Mouse (Mus musculus): ENCODE results near the gene Car15. TPM values are rescaled to one million over a fixed set of nuclear protein-coding genes. Genes with fewer than 3 reads are reported as not detected.

The Car15 gene
- 4.5 and 4.8 TPM in 2 replicates for polyA plus RNA-seq (2015; fragmentation: Nextera tagmentation; extraction: Ambion mirVana)

DNA sequence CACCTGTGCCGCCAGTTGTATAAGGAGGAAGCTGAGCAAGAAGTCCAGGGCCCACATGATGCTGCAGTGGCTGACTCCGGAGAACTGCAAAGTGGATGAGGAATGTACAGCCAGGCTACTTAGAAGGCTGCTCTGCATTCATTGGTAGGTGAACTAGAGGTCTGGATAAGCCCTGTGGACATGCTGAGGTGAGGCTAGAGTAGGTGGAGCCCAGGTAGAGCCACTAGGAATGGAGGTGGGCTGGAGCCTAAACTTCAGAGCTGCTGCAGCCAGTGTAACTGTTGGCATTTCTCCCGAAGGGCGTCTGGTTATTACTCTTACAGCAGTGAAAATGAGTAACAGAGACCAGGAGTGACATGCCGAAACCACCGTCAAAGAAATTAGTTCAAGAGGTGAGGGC lies at the start of gene Car15:
Gene Car15 (minus strand): TSS at position 314 of the 400 bp plus-strand sequence.
- H3K36me3 ChIP-seq = peaks cover 41% of the 10 kb centered on the region
- H3K27me3 ChIP-seq = peaks cover 54% of the 10 kb centered on the region
- no peak for ATAC-seq (ENCODE audit: low FRiP score)
- H3K9me3 ChIP-seq = no peaks in the 10 kb centered on the region
- 88% methylated on average over 6 of the region's 6 CpGs for whole genome bisulfite sequencing
- no peak within 1 kb of the TSS for H3K27ac ChIP-seq
- no peak within 1 kb of the TSS for H3K4me3 ChIP-seq
- H3K4me1 ChIP-seq (replicated peaks) = peaks cover 20% of the 10 kb centered on the region
- H3K9ac ChIP-seq = no peak within 1 kb of the TSS
- no peak within 1 kb of the TSS for H3K4me2 ChIP-seq

DNA sequence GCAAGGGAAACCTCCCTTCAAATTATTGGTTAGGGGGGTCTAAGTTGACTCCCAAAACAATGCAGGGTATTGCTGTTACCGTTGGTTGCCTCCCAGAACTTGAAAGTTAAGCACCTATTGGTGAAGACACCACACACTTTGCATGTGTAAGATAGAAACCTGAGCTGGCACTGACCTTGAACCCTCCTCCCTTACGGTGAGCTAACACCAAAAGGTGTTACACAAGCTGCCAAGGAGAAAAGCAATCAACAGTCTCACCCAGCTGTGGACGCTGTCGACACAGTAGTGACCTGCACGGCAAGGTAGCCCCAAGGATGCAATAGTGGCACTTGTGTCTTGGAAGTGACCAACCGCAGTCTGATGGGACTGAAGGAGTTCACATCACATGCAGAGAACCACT lies 46.0 kb upstream of the Car15 start:
- Histone ChIP-seq H3K36me3 (peaks cover 12% of the 10 kb centered on the region), H3K4me2 (no peak overlapping the region), H3K9me3 (no peaks in the 10 kb centered on the region), H3K27me3 (no peaks in the 10 kb centered on the region), H3K27ac (no peak overlapping the region), H3K4me3 (no peak overlapping the region), H3K9ac (no peak overlapping the region), H3K4me1 (replicated peaks) (peaks cover 36% of the 10 kb centered on the region)
- ATAC-seq (ENCODE audit: low FRiP score) = no peak
- WGBS = 90% methylated on average over 6 of the region's 6 CpGs

DNA sequence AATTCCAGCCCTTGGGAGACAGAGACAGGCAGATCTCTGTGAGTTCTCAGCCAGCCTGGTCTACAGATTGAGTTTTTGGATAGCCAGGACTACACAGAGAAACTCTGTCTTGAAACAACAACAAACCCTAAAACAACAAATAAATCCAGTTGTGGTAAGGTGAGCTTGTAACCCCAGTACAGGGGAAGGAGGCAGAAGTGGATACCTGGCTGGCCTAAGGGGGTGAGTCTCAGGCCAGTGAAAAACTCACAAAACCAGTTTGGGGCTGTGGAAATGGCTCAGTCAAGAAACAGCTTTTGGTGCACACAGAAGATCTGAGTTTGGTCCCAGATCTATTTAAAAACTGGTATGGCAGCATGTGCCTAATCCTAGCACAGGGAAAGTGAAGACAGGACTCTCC lies 44.0 kb upstream of the Car15 start:
- H3K4me1 ChIP-seq (replicated peaks) = peaks cover 36% of the 10 kb centered on the region
- H3K4me2 ChIP-seq = no peak overlapping the region
- H3K27me3 ChIP-seq = no peaks in the 10 kb centered on the region
- peaks cover 23% of the 10 kb centered on the region for H3K36me3 ChIP-seq
- H3K9ac ChIP-seq = no peak overlapping the region
- no peaks in the 10 kb centered on the region for H3K9me3 ChIP-seq
- no peak overlapping the region for H3K27ac ChIP-seq
- no peak for ATAC-seq (ENCODE audit: low FRiP score)
- no peak overlapping the region for H3K4me3 ChIP-seq

DNA sequence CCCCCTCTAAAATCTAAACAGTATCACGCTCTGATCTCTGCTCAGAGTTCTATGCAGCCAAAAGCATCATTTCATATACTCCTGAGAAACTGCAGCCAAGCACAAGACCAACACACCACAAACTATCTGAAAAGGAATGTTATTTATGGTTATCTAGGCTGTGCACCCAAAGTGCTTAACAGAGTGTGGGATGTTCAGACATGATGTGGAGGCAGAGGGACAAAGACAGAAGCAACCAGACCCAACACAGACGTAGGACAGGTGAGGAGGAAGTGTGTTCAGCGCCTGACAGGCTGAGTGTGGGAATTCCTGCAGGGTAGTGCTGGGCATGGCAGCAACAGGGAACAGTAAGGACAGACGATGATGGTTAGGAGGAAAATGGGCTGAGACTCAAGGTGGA lies 41.4 kb upstream of the Car15 start:
- ATAC-seq (ENCODE audit: low FRiP score) = no peak
- Histone ChIP-seq H3K9ac (no peak overlapping the region), H3K27ac (no peak overlapping the region), H3K4me2 (no peak overlapping the region), H3K4me3 (no peak overlapping the region), H3K36me3 (peaks cover 24% of the 10 kb centered on the region), H3K9me3 (no peaks in the 10 kb centered on the region), H3K27me3 (no peaks in the 10 kb centered on the region), H3K4me1 (replicated peaks) (peaks cover 17% of the 10 kb centered on the region)
- WGBS = 95% methylated on average over 4 of the region's 4 CpGs

DNA sequence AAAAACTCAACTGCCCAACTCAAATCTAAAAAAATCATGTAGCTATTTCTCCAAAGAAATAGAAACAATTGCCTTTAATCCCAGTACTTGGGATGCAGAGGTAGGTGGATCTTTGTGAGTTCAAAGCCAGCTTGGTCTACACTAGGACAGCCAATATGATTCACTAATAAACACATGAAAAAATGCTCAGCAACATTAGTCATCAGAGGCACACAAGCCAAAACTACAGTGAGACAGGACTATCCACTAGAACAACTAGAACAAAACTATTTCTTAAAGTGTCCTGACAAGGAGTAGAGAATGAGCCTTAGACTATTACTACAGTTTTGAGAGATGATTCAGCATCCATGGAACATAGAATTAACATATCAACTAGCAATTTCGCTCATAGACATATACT lies 37.9 kb upstream of the Car15 start:
- no peaks in the 10 kb centered on the region for H3K27me3 ChIP-seq

DNA sequence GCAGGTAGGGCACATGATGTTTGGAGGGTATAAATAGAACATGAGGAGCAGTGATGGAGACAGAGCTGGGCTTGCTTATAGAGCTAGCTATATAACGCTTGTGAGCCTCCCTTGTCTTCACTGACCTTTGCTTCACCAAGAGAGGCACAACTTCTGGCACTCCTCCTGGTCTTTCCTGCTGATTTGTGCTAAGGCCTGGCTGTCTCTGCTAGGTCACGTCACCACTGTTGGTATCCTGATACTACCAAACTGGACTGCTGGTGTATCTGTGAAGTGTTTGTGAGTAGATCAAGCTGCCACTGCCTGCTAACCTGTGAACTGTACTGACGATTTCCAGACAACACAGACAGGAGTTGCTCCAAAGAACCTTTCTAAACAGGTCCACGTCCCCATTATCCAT lies 37.0 kb upstream of the Car15 start:
- H3K9me3 ChIP-seq = no peaks in the 10 kb centered on the region
- H3K9ac ChIP-seq = no peak overlapping the region
- H3K4me1 ChIP-seq (replicated peaks) = no peaks in the 10 kb centered on the region
- ATAC-seq (ENCODE audit: low FRiP score) = no peak
- no peaks in the 10 kb centered on the region for H3K27me3 ChIP-seq
- no peak overlapping the region for H3K27ac ChIP-seq
- H3K4me3 ChIP-seq = no peak overlapping the region
- H3K4me2 ChIP-seq = no peak overlapping the region
- H3K36me3 ChIP-seq = peaks cover 38% of the 10 kb centered on the region
- 91% methylated on average over 4 of the region's 4 CpGs for WGBS

More for the DNA sequence above, 37.9 kb upstream of the Car15 start:
- Histone ChIP-seq H3K4me1 (replicated peaks) (0 out of 2 replicates have a peak, but pooled peaks cover 2% of the 10 kb centered on the region), H3K4me2 (no peak overlapping the region), H3K9me3 (no peaks in the 10 kb centered on the region), H3K4me3 (no peak overlapping the region), H3K9ac (no peak overlapping the region), H3K27ac (no peak overlapping the region), H3K36me3 (peaks cover 30% of the 10 kb centered on the region)
- ATAC-seq (ENCODE audit: low FRiP score) = no peak
- WGBS = 95% methylated on average over 1 of the region's 1 CpGs

DNA sequence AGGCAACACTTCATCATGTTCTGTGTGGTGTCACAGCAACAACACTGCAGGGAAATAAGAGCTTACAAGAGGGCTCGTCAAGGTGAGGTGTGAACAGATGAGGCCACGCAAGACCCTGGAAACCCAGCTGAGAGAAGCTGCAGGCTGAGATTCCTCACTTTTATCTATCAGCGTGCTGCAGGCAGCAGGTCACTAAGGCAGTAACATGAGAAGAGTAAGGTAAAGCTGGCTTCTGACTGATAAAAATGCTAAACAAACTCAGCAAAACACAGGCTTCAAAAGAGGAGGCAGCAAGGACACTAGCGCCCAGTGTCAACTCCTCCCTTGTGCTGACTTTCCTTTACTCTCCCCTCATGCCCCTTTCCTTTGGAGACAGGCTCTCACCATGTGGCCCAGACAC lies 34.8 kb upstream of the Car15 start:
- no peak for ATAC-seq (ENCODE audit: low FRiP score)
- H3K4me2 ChIP-seq = no peak overlapping the region

DNA sequence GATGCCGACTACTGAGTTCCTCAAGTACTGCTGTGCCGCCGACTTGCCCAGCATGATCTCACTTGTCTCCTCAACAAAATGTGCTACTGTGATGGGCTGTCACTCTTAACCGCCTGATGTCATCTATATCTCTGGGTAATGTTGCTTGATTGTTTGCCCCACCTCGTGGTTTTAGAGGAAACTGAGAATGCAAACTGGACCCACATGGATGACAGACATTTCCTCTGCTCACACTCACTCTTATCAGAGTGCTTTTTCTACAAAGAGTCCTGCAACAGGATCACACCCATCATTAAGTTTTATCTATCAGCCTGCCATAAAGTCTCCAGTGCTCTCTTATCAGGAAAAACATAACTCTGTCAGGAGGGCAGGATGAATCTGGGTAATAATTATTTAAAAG lies 33.1 kb upstream of the Car15 start:
- ATAC-seq (ENCODE audit: low FRiP score) = no peak
- Histone ChIP-seq H3K9ac (no peak overlapping the region), H3K9me3 (no peaks in the 10 kb centered on the region), H3K4me2 (no peak overlapping the region), H3K4me3 (no peak overlapping the region), H3K27ac (no peak overlapping the region), H3K27me3 (no peaks in the 10 kb centered on the region), H3K36me3 (peaks cover 42% of the 10 kb centered on the region), H3K4me1 (replicated peaks) (no peaks in the 10 kb centered on the region)
- 92% methylated on average over 5 of the region's 5 CpGs for WGBS

More for the DNA sequence above, 34.8 kb upstream of the Car15 start:
- Histone ChIP-seq H3K9ac (peak overlapping the region; percentile 15; the same call in 1 of the 2 replicates), H3K36me3 (peaks cover 45% of the 10 kb centered on the region), H3K27ac (no peak overlapping the region), H3K9me3 (no peaks in the 10 kb centered on the region), H3K4me1 (replicated peaks) (no peaks in the 10 kb centered on the region), H3K4me3 (no peak overlapping the region), H3K27me3 (no peaks in the 10 kb centered on the region)
- WGBS = 75% methylated on average over 4 of the region's 4 CpGs

DNA sequence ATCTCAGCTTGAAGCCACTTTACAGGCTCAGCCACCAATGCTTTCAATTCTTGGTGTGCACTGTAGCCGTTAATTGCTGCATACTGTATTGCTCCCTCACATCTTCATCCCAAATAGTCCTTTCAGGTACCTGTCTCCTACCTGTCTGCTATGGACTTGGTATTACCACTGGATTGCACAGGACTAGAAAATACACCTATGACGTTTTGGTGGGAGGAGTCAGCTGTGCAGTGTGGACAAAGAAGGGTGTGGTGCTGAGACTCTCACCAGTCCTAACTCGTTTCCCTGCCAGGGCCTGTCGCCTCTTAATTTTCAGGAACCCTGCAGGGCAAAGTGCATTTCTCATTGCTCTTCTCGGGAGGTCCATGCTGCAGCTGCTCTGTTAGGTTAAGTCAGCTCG lies 27.6 kb upstream of the Car15 start:
- no peaks in the 10 kb centered on the region for H3K4me1 ChIP-seq (replicated peaks)
- no peak overlapping the region for H3K4me3 ChIP-seq
- no peak for ATAC-seq (ENCODE audit: low FRiP score)
- WGBS = 73% methylated on average over 6 of the region's 6 CpGs
- no peaks in the 10 kb centered on the region for H3K27me3 ChIP-seq
- no peak overlapping the region for H3K9ac ChIP-seq
- H3K4me2 ChIP-seq = no peak overlapping the region
- peaks cover 34% of the 10 kb centered on the region for H3K36me3 ChIP-seq
- no peak overlapping the region for H3K27ac ChIP-seq
- no peaks in the 10 kb centered on the region for H3K9me3 ChIP-seq

DNA sequence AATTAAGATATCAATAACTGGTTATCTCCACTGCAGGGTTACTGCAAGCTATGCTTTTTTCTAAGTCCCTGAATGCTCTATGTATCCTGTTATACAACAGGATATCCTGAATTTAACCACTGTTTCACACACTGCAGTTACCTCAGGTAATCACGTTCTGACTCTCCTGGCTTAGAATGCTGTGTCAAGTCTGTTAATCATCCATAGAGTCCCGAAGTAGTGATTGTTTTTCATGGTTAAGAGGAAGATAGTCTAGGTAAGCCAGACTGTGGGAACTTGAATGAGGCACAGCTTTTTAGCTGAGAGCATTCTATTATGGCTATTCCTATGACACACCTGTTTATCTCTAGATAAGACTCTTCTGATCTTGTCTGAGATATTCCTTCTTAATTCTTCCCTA lies 27.1 kb upstream of the Car15 start:
- peaks cover 35% of the 10 kb centered on the region for H3K36me3 ChIP-seq
- no peak overlapping the region for H3K4me2 ChIP-seq
- no peak overlapping the region for H3K9ac ChIP-seq
- no peak overlapping the region for H3K4me3 ChIP-seq
- H3K27ac ChIP-seq = no peak overlapping the region
- no peaks in the 10 kb centered on the region for H3K27me3 ChIP-seq
- no peaks in the 10 kb centered on the region for H3K4me1 ChIP-seq (replicated peaks)
- ATAC-seq (ENCODE audit: low FRiP score) = no peak
- 95% methylated on average over 2 of the region's 2 CpGs for WGBS
- H3K9me3 ChIP-seq = no peaks in the 10 kb centered on the region

DNA sequence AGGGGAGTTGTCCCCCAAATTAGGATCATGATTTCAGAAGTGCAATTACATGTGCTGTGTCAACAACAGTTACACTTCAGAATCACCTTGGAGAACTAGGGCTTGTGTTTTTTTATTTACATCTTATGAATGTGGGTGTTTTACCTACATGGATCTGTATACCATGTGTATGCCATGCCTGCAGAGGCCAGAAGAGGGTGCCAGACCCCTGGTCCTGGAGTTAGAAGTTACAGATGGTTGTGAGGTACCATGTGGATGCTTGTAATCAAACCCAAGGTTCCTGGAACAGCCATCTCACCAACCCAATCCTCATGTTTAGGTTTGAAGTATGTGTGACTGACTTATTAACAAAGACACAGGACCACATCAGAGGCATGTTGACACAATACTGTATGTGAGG lies 20.4 kb upstream of the Car15 start:
- no peak overlapping the region for H3K4me3 ChIP-seq
- no peak overlapping the region for H3K4me2 ChIP-seq
- H3K9me3 ChIP-seq = no peaks in the 10 kb centered on the region
- H3K27me3 ChIP-seq = no peaks in the 10 kb centered on the region
- no peak overlapping the region for H3K27ac ChIP-seq
- peaks cover 66% of the 10 kb centered on the region for H3K36me3 ChIP-seq
- ATAC-seq (ENCODE audit: low FRiP score) = no peak
- no peaks in the 10 kb centered on the region for H3K4me1 ChIP-seq (replicated peaks)
- H3K9ac ChIP-seq = no peak overlapping the region

DNA sequence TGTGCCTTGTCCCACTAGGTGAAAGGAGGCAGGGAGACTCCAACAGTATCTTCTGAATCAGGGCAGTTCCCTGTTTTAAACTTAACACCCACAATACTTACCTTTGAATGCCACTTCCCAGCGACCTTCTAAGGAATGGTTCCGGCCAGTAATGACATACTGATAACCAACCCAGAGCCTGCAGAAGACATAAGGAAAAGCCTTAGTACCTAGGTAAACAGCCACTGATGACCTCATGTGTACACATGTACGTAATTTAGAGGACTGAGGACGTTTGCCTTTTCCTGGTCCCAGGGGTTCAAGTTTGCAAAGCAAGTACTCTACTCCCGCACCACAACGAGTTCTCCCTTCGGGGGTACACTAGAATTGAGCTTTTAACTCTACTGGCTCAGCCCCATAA lies 19.0 kb upstream of the Car15 start:
- H3K36me3 ChIP-seq = peaks cover 77% of the 10 kb centered on the region
- H3K27me3 ChIP-seq = no peaks in the 10 kb centered on the region
- no peaks in the 10 kb centered on the region for H3K4me1 ChIP-seq (replicated peaks)
- H3K27ac ChIP-seq = no peak overlapping the region
- H3K9ac ChIP-seq = no peak overlapping the region
- WGBS = 92% methylated on average over 7 of the region's 7 CpGs
- no peaks in the 10 kb centered on the region for H3K9me3 ChIP-seq
- no peak overlapping the region for H3K4me3 ChIP-seq
- ATAC-seq (ENCODE audit: low FRiP score) = no peak
- no peak overlapping the region for H3K4me2 ChIP-seq

DNA sequence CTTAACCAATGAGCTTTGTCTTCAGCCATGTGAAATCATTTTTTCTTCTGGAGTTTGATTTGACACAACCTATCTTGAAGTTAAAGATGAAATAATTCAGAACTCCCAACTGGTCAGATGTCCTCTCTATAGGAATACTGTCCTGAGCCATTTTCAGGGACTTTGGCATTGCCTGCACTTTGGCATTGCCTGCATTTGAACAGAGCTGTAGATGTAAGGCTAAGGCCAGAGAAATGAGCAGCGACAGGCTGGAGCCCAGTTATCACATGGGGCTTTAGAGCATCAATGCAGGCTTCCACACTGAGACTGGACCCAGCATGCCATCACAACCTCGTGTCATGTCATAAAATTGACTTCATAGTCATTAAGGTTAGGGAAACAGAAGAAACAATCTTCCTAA lies 15.1 kb upstream of the Car15 start:
- peaks cover 88% of the 10 kb centered on the region for H3K36me3 ChIP-seq
- 90% methylated on average over 2 of the region's 2 CpGs for WGBS
- H3K9me3 ChIP-seq = no peaks in the 10 kb centered on the region
- H3K4me1 ChIP-seq (replicated peaks) = no peaks in the 10 kb centered on the region
- no peak overlapping the region for H3K4me3 ChIP-seq
- no peak for ATAC-seq (ENCODE audit: low FRiP score)
- no peaks in the 10 kb centered on the region for H3K27me3 ChIP-seq
- no peak overlapping the region for H3K27ac ChIP-seq
- no peak overlapping the region for H3K9ac ChIP-seq
- no peak overlapping the region for H3K4me2 ChIP-seq

DNA sequence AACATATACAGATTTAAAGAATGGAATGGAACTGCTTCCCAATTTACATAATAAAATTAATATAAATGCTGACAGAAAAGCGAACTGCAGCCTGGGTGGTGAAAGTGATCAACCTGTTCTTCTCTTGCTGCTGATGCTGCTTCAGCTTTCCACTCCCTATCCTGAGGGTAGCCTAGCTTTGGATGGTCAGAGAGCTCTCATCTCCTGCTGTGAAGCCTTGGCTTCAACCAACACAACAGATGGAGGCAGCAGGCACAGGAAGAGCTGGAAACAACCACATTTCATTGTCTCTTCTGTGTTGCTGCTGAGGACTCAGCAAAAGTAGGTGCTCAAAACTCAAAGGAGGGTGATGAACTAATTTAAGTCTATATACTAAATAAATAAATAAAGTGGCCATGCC lies 13.7 kb upstream of the Car15 start:
- H3K4me2 ChIP-seq = no peak overlapping the region
- no peak overlapping the region for H3K9ac ChIP-seq
- peaks cover 86% of the 10 kb centered on the region for H3K36me3 ChIP-seq
- no peak overlapping the region for H3K4me3 ChIP-seq
- H3K9me3 ChIP-seq = no peaks in the 10 kb centered on the region
- H3K27ac ChIP-seq = no peak overlapping the region
- no peaks in the 10 kb centered on the region for H3K4me1 ChIP-seq (replicated peaks)
- WGBS = 90% methylated on average over 1 of the region's 1 CpGs
- no peak for ATAC-seq (ENCODE audit: low FRiP score)
- H3K27me3 ChIP-seq = no peaks in the 10 kb centered on the region

Measured in hindbrain, embryonic 13.5 days (tissue).